Mouse (Mus musculus) liver, embryonic 14.5 days (tissue): Measurements from ENCODE around the gene Angel1.

ENCODE experiments used
- CTCF ChIP-seq: IDR thresholded peaks from 2 replicates; pipeline ENCODE4 v1.5.1; 2016; ENCODE audit warnings: antibody characterized with exemption, low read depth, control low read depth
- EP300 ChIP-seq: IDR thresholded peaks from 2 replicates; pipeline ENCODE4 v1.6.1; 2016; ENCODE audit warnings: antibody characterized with exemption, low read depth

GRCm38 (mm10) chr12:86683698-86684097 lies 42.6 kb downstream of the Angel1 start:
- TF ChIP-seq CTCF (no peak), EP300 (no peak)
